ENCODE assay signal across 23 mouse cellular contexts in the genomic region with DNA sequence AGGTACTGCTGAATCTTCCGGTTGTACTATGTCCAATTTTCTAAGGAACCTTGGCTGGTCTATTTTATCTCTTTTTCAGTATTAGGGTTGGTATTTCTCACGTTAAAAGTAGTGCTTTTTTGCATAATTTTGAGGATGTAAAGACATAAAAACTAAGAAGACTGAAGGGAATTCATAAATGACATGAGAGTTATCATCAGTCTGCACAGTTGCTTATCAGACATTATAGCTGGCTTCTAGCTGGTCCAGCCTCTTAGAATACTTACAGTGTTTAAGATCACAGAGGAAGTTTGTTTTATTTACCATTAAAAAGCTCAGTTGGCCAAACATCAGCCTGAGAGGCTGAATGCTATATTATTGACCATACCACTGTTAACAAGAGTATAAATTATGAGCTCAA.
"Had no signal": no experiment of that assay in that cellular context is flagged by ENCODE, and none has a peak within 500 bp of the region (broad histone marks: within the 10 kb centered on the region; RNA-seq: fewer than 3 reads in every experiment).

No protein-coding gene starts in this region.

- H3K9ac ChIP-seq: heart, embryonic 13.5 days; heart, embryonic 15.5 days; hindbrain, embryonic 13.5 days; hindbrain, embryonic 15.5 days; kidney, embryonic 15.5 days; limb, embryonic 13.5 days; limb, embryonic 15.5 days; liver, embryonic 12.5 days; liver, embryonic 14.5 days had no signal

- H3K36me3 ChIP-seq: heart, embryonic 13.5 days; heart, embryonic 15.5 days; hindbrain, embryonic 13.5 days; hindbrain, embryonic 15.5 days; kidney, embryonic 15.5 days; limb, embryonic 13.5 days; limb, embryonic 15.5 days; liver, embryonic 12.5 days had no signal

- DNase-seq: gastrocnemius, adult 2 months; gastrocnemius, postnatal 10 days; gastrocnemius, postnatal 25 days; heart, adult 18-20 months; heart, postnatal 14 days; heart, postnatal 36 days; kidney, adult 11 months; kidney, adult 2 months; kidney, adult 9 months; kidney, postnatal 14 days; kidney, postnatal 36 days; left cerebral cortex, postnatal 4 days had no signal

- H3K4me3 ChIP-seq: gastrocnemius, adult 2 months; heart, embryonic 13.5 days; heart, embryonic 15.5 days; hindbrain, embryonic 13.5 days; hindbrain, embryonic 15.5 days; kidney, embryonic 15.5 days; limb, embryonic 13.5 days; limb, embryonic 15.5 days; liver, embryonic 12.5 days had no signal

- H3K27me3 ChIP-seq: heart, embryonic 13.5 days; heart, embryonic 15.5 days; hindbrain, embryonic 13.5 days; hindbrain, embryonic 15.5 days; kidney, embryonic 15.5 days; limb, embryonic 13.5 days; limb, embryonic 15.5 days; liver, embryonic 12.5 days had no signal

- H3K27ac ChIP-seq: gastrocnemius, adult 2 months; heart, embryonic 13.5 days; heart, embryonic 15.5 days; hindbrain, embryonic 13.5 days; hindbrain, embryonic 15.5 days; hindbrain, postnatal 0 days; kidney, embryonic 15.5 days; kidney, postnatal 0 days; limb, embryonic 13.5 days; limb, embryonic 15.5 days; liver, embryonic 12.5 days; liver, embryonic 14.5 days had no signal

- H3K4me1 ChIP-seq: heart, embryonic 13.5 days; heart, embryonic 15.5 days; hindbrain, embryonic 13.5 days; hindbrain, embryonic 15.5 days; kidney, embryonic 15.5 days; limb, embryonic 13.5 days; limb, embryonic 15.5 days; liver, embryonic 12.5 days had no signal
